Mouse (Mus musculus): ENCODE measurements around the gene Ush1c.

- TF ChIP-seq POLR2A (IDR thresholded peaks at IDR 0.05; ENCODE audit: extremely low read depth, insufficient read depth, low read length): no peak
- no peak for TF ChIP-seq CTCF (IDR thresholded peaks at IDR 0.05; ENCODE audit: extremely low read depth, insufficient read depth, low read length)
Measured at GRCm38 (mm10) chr7:46167901-46168300, 70.4 kb downstream of the Ush1c start.

Data from cortical plate, adult 2 months (tissue).